Mouse (Mus musculus) frontal cortex, adult 2 months (tissue): ENCODE results near the gene Fam178b. TPM values are rescaled to one million over a fixed set of nuclear protein-coding genes. Genes with fewer than 3 reads are reported as not detected.
A peak's percentile ranks its signal among the peaks of the same experiment; 100 is the strongest.

ENCODE experiments used
- DNase-seq, 2 experiments: peaks; one replicate each; pipeline ENCODE4 v3.0.0; 2022; ENCODE audit warnings: low spot score in 1 of 2; ENCODE audit errors: extremely low spot score in 1 of 2
- polyA plus RNA-seq: library from polyadenylated mRNA; depleted of rRNA; stranded (reverse); fragments of >200 nt; gene quantifications from 2 replicates; pipeline ENCODE4 v1.2.3, GENCODE M21; 2012; rRNA removed

Fam178b gene
- polyA plus RNA-seq, result 0.58 and 1.4 TPM in 2 replicates

GRCm38 (mm10) chr1:36682620-36683355, at the start of gene Fam178b:
Gene Fam178b, minus strand, starts transcription at chr1:36683183.
- DNase-seq, result no peak

GRCm38 (mm10) chr1:36724057-36724431, 41.1 kb upstream of the Fam178b start:
- DNase-seq, result no peak

DNA sequence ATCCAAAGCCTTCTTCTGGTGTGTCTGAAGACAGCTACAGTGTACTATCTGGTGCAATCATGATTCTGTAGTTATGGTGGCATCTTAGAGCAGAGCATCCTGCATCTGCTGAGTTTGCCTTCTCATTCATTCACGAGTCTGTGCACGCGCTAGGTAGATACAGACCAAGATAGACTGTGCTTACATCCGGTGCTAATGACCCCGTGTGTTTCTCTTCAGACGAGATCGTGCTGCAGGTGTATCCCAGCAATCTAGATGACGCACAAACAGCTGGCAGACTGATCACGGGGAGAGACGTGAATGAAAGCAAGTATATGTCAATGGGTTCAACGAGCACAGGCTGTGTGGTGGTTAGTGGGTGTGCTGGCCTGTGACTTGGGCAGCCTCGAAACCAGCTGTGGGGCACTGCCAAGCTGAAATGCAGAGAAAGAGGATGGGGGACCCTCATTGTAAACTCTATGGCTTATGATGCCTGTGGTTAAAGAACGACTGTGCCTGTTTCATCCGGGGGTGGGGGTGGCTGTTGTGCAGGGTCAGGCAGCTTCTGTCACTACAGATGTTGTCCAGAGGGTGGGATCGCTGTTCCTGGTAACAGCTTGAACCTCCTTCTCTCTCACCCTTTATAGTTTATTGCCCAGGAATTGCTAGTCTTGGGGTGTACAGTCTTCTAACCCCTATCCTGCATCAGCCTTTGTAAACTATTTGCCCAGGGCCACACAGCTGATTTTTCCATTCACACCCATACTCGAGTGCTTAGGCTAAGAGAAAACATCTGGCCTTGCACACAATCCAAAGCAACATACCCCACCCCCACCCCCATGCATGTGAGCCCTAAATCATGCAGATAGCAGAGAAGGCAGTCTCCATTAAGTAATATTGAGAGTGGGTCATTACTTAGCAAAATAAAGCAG, 40.4 kb upstream of the Fam178b start:
- no peak for DNase-seq

GRCm38 (mm10) chr1:36718786-36719185, 35.8 kb upstream of the Fam178b start:
- DNase-seq, result no peak

DNA sequence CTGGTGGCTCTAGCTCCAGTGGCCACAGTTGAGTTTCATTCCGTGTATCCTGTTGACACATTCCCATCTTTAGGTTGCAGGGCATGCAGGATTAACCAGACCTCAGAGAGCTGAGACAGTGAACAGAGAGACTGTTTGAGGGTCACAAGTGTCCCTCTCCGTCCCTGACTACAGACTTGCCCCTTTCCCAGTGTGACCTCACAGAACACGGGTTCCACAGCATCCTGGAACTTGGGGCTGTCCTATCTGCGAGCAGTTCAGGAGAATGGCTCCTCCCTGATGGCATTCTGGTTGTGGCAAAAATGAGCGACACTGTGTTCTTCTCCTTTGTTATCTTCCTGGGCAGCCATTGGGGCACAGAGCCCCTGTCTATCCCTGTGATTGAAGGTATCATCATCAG, 31.3 kb upstream of the Fam178b start, which contains the start of gene Actr1b:
Gene Actr1b (minus strand): TSS at position 112 of the 400 bp plus-strand sequence.
- no peak for DNase-seq

DNA sequence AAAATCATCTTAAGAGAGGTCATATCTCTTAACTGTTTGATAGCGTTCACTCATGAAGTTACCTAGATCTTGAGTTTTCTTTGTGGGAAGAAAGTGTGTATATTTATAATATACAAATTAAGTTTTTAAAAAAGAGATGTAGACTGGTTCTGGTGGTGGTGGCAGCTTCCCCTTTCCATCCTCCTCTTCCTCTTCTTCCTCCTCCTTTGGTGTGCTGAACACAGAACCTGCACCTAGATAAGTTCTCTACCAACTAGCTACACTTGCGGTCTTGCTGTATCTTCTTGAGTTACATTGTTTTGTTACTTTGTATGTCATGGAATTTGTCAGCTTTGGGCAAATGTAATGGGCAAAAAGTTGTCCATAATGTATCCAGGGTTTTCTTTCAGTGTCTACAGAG, 28.1 kb upstream of the Fam178b start:
- no peak for DNase-seq

GRCm38 (mm10) chr1:36709854-36710280, 26.9 kb upstream of the Fam178b start, which contains the start of gene 4933424G06Rik:
Gene 4933424G06Rik, plus strand, starts transcription at chr1:36710149.
- peak; percentile 97 to 98 for DNase-seq

DNA sequence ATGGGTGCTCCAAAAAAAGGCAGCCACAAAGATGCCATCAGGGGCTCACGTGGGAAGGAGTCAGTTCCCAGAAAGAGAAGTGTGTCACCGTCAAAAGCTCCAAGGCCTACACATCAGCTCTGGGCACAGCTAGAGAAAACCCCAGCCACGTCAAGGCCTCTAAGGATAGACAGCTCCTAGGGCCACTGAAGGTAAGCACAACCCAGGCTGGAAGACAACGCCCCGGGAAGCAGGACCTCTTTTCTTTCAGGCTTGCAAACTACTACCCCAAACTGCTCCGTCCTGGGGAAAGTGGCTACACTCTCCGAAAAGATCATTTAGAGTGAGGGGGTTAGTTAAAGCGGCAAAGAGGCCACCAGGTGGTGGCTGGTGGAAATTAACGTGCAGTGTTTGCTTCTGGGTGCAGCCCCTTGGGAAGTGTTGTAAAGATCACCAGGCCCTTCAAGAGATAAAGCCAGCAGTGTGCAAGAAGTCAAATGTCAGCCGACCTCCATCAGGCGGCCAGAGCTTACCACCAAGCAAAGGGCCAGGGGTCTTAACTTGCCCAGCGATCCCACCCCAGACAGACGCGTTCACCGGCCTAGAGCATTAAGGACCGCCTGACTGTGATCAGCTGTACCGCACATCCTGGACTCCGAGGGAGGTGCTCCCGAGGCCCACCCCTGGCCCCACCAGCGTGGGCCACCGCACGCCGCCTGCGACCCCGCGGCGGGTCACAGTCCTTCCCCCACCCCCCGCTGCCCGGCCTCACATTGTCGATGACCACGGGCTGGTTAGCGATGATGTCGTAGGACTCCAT, 26.3 kb upstream of the Fam178b start:
- DNase-seq, result peak in 1 of 2 experiments; percentile 47

- no peak for DNase-seq
Observed at GRCm38 (mm10) chr1:36708626-36709025, 25.6 kb upstream of the Fam178b start.

DNA sequence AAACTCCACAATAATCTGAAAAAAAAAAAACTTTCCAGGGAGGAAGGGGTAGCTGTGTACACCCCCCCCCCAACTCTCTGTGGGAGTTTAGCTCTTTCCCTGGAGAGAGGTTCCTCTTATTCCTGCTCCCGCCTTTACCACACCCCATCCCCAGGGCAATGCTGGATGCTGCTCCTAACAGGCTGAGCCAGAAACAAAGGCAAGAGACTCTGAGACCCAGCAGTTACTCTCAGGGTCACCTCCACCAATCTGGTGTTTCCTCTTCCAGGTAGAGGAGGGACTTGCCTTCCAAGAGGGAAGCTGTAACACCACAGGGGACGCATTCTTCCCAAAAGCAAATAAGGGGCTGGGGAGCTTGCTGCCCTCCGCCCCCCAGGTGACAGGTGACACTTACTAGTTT, 24.8 kb upstream of the Fam178b start:
- DNase-seq, result no peak

GRCm38 (mm10) chr1:36707166-36707565, 24.2 kb upstream of the Fam178b start:
- DNase-seq, result peak in 1 of 2 experiments; percentile 60

DNA sequence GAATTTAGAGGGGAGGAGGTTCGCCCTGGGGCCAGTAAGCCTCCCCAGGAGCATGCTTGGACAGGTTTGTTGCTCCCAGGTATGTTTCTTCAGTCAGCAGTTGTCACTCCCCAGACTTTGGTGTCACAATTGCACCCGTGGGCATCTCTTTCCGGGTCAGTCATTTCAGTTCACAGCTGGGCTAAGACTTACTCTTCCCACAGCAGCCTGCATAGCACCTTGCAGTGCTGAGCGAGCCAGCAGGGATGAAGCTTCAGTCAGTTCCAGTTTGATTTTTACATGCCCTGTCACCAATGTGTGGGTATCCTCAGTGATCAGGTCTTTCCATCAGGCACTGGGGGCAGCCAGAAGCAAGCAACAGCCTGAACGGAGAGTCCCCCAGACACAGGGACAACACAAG, 14.0 kb upstream of the Fam178b start:
- DNase-seq, result no peak

GRCm38 (mm10) chr1:36696411-36696810, 13.4 kb upstream of the Fam178b start:
- DNase-seq, result no peak

GRCm38 (mm10) chr1:36694871-36695270, 11.9 kb upstream of the Fam178b start:
- DNase-seq, result no peak

GRCm38 (mm10) chr1:36691271-36692155, 8.5 kb upstream of the Fam178b start, which contains the start of gene Cox5b:
Gene Cox5b, plus strand, starts transcription at chr1:36691449.
- peak; percentile 95 to 97 for DNase-seq

DNA sequence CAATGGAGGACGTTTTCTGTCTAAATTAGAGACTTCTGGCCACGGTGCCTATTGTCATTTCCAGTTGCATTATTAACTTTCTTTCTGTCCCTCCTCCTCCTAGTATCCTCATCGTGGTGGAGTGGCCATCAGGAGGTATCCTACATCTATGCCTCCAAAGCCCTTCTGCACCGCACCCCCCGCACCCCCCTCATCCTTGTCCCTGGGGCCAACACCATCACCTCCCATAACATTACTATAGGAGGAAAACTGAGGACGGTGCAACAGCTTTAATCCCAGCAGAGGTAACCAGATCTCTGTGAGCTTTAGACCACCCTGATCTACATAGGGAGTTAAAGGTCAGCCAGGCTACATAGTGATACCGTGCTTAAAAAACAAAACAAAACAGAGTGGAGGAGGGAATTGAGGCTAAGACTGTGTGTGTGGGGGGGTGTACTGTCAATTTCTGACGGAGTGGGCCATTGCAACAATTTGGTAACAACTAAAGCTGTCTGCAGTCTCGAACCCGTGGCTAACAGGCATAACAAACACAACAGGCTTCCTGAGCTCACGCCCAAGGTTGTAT, 7.8 kb upstream of the Fam178b start:
- no peak for DNase-seq

DNA sequence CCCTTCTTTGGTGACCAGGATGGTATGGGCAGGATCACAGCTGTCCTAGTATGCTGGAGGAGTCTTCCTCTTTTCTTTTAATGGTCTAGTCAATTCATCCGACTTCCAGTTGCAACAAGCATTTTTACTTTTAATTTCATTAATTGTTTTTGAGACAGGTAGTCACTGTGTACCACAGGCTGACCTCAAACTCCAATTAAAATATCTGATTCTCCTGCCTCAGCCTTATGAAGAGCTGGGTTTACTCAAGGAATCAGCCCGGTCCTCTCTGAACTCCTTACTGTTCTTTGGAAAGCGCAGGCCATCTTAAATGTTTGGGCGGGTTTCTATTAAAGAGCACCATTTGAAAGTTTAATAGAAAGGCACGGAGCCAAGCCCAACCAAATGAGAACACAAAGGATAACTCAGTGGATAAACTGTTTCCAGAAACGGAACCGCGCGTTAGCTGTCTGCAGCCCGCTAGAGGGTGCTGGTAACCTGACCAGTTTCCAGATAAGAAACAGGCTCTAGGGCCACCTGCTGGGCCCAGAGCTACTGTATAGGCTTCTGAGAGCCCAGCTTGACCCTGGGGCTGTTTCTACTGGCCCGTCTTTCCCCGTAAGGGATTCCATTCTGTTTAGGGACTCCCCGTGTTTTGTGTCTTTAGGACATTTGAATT, 956 bp upstream of the Fam178b start:
- peak; percentile 67 to 88 for DNase-seq

DNA sequence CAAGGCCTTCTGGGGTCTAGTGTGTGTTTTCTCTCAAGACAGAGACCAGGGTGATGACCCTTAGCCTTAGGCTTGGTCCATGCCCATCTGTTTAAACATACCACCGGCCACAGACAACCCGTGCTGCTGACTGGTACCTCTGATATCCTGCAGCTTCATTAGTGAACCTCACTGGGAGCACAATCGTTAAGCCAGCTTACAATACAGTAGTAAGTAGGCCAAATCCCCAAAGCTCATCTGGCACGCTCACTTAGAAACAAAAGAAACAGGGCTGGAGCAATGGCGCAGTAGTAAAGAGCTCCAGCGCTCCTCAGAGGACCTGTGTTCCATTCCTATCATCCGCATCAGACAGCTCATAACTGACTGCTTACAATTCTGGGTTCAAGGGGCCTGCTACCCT, 2.1 kb downstream of the Fam178b start:
- DNase-seq, result no peak

- DNase-seq, result no peak
Observed at GRCm38 (mm10) chr1:36674936-36675335, 8.0 kb downstream of the Fam178b start.
